Mouse (Mus musculus): ENCODE measurements around the gene Rnpepl1. TPM values are rescaled to one million over a fixed set of nuclear protein-coding genes. Genes with fewer than 3 reads are reported as not detected.
A peak's percentile ranks its signal among the peaks of the same experiment; 100 is the strongest.

Rnpepl1 gene
- total and polyA plus RNA-seq, 3 experiments = 66.1 to 107 (median 78.3) TPM

- Histone ChIP-seq H3K9ac (ENCODE audit: low read depth, low read length) (no peak overlapping the region), H3K79me2 (replicated peaks; ENCODE audit: control insufficient read depth, insufficient read depth, low read length) (no peaks in the 10 kb centered on the region), H3K4me1 (ENCODE audit: control insufficient read depth, insufficient read depth, low read length) (no peaks in the 10 kb centered on the region), H3K27me3 (ENCODE audit: control insufficient read depth, insufficient read depth, low read length) (no peaks in the 10 kb centered on the region), H3K4me3 (no peak overlapping the region), H3K27ac (no peak overlapping the region), H3K36me3 (ENCODE audit: control insufficient read depth, insufficient read depth, low read length) (no peaks in the 10 kb centered on the region)
- intact Hi-C loops (cut with DNase I) = no loop called here
- TF ChIP-seq EP300 (IDR thresholded peaks at IDR 0.05; ENCODE audit: insufficient read depth, low read depth, low read length) (no peak), CTCF (IDR thresholded peaks at IDR 0.05) (no peak), POLR2A (IDR thresholded peaks at IDR 0.05; ENCODE audit: insufficient read depth, low read depth, low read length) (no peak)
- no peak for DNase-seq
- WGBS = 79% methylated on average over 6 of the region's 6 CpGs
Measured at GRCm38 (mm10) chr1:92881982-92882381, 28.6 kb upstream of the Rnpepl1 start.

GRCm38 (mm10) chr1:92888901-92889655, 21.5 kb upstream of the Rnpepl1 start:
- Histone ChIP-seq H3K4me1 (ENCODE audit: control insufficient read depth, insufficient read depth, low read length) (no peaks in the 10 kb centered on the region), H3K4me3 (no peak overlapping the region), H3K27me3 (ENCODE audit: control insufficient read depth, insufficient read depth, low read length) (no peaks in the 10 kb centered on the region), H3K36me3 (ENCODE audit: control insufficient read depth, insufficient read depth, low read length) (no peaks in the 10 kb centered on the region), H3K9ac (ENCODE audit: low read depth, low read length) (no peak overlapping the region), H3K79me2 (replicated peaks; ENCODE audit: control insufficient read depth, insufficient read depth, low read length) (no peaks in the 10 kb centered on the region), H3K27ac (no peak overlapping the region)
- TF ChIP-seq CTCF (IDR thresholded peaks at IDR 0.05) = no peak
- TF ChIP-seq POLR2A (IDR thresholded peaks at IDR 0.05; ENCODE audit: insufficient read depth, low read depth, low read length) = no peak
- no peak for TF ChIP-seq EP300 (IDR thresholded peaks at IDR 0.05; ENCODE audit: insufficient read depth, low read depth, low read length)
- 66% methylated on average over 7 of the region's 7 CpGs for WGBS
- intact Hi-C loops (cut with DNase I) = no loop called here
- no peak for DNase-seq

- H3K9ac ChIP-seq (ENCODE audit: low read depth, low read length) = no peak overlapping the region
- no peak for DNase-seq
- no peak overlapping the region for H3K4me3 ChIP-seq
- H3K79me2 ChIP-seq (replicated peaks; ENCODE audit: control insufficient read depth, insufficient read depth, low read length) = no peaks in the 10 kb centered on the region
- H3K27me3 ChIP-seq (ENCODE audit: control insufficient read depth, insufficient read depth, low read length) = no peaks in the 10 kb centered on the region
- no peak for TF ChIP-seq CTCF (IDR thresholded peaks at IDR 0.05)
- no peak for TF ChIP-seq POLR2A (IDR thresholded peaks at IDR 0.05; ENCODE audit: insufficient read depth, low read depth, low read length)
- no peak for TF ChIP-seq EP300 (IDR thresholded peaks at IDR 0.05; ENCODE audit: insufficient read depth, low read depth, low read length)
- WGBS = 64% methylated on average over 3 of the region's 3 CpGs
- H3K36me3 ChIP-seq (ENCODE audit: control insufficient read depth, insufficient read depth, low read length) = no peaks in the 10 kb centered on the region
- H3K27ac ChIP-seq = no peak overlapping the region
- no peaks in the 10 kb centered on the region for H3K4me1 ChIP-seq (ENCODE audit: control insufficient read depth, insufficient read depth, low read length)
- intact Hi-C loops (cut with DNase I) = no loop called here
Measured at GRCm38 (mm10) chr1:92892791-92893190, 17.8 kb upstream of the Rnpepl1 start.

GRCm38 (mm10) chr1:92893896-92894295, 16.7 kb upstream of the Rnpepl1 start:
- Histone ChIP-seq H3K36me3 (ENCODE audit: control insufficient read depth, insufficient read depth, low read length) (no peaks in the 10 kb centered on the region), H3K4me3 (no peak overlapping the region), H3K27ac (no peak overlapping the region), H3K27me3 (ENCODE audit: control insufficient read depth, insufficient read depth, low read length) (no peaks in the 10 kb centered on the region), H3K9ac (ENCODE audit: low read depth, low read length) (no peak overlapping the region), H3K79me2 (replicated peaks; ENCODE audit: control insufficient read depth, insufficient read depth, low read length) (no peaks in the 10 kb centered on the region), H3K4me1 (ENCODE audit: control insufficient read depth, insufficient read depth, low read length) (no peaks in the 10 kb centered on the region)
- DNase-seq = no peak
- intact Hi-C loops (cut with DNase I) = loop anchor here (2.0 kb wide), 1 partner anchor 245 kb away; the partner anchor contains the start of gene Otos
- 54% methylated on average over 3 of the region's 3 CpGs for WGBS
- no peak for TF ChIP-seq POLR2A (IDR thresholded peaks at IDR 0.05; ENCODE audit: insufficient read depth, low read depth, low read length)
- no peak for TF ChIP-seq CTCF (IDR thresholded peaks at IDR 0.05)
- TF ChIP-seq EP300 (IDR thresholded peaks at IDR 0.05; ENCODE audit: insufficient read depth, low read depth, low read length) = no peak

DNA sequence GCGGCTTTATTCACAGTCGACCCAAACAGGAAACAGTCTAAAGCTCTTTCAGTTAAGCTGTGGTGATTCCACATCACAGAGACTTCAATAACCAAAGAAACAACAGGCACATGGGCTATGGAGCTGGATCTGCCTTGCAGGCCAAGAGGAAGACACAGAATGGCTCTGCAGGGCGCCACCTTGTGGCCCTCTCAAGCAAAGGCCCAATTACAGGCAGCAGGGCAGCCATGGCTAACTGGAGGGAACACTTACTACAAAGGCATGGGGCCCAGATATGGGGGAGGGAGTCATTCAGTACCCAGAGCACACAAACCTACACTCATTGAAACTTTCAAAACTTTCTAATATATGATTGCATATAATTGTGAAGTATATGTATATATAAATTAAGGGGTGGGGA, 15.5 kb upstream of the Rnpepl1 start:
- no peaks in the 10 kb centered on the region for H3K79me2 ChIP-seq (replicated peaks; ENCODE audit: control insufficient read depth, insufficient read depth, low read length)
- no peaks in the 10 kb centered on the region for H3K27me3 ChIP-seq (ENCODE audit: control insufficient read depth, insufficient read depth, low read length)
- TF ChIP-seq CTCF (IDR thresholded peaks at IDR 0.05) (peak; percentile 97; the same call in 1 of the 2 replicates), EP300 (IDR thresholded peaks at IDR 0.05; ENCODE audit: insufficient read depth, low read depth, low read length) (no peak)
- H3K4me1 ChIP-seq (ENCODE audit: control insufficient read depth, insufficient read depth, low read length) = no peaks in the 10 kb centered on the region
- intact Hi-C loops (cut with DNase I) = loop anchor here (2.0 to 5.0 kb wide), 2 partner anchors 198 to 246 kb away; partner anchors contain the start of gene Otos
- WGBS = 16% methylated on average over 3 of the region's 3 CpGs
- no peak overlapping the region for H3K27ac ChIP-seq
- H3K9ac ChIP-seq (ENCODE audit: low read depth, low read length) = no peak overlapping the region
- no peaks in the 10 kb centered on the region for H3K36me3 ChIP-seq (ENCODE audit: control insufficient read depth, insufficient read depth, low read length)
- H3K4me3 ChIP-seq = no peak overlapping the region
- peak; percentile 65 for DNase-seq

GRCm38 (mm10) chr1:92902786-92903185, 7.8 kb upstream of the Rnpepl1 start, which contains the start of gene Ankmy1:
Ankmy1 (minus strand) TSS chr1:92902906.
- intact Hi-C loops (cut with DNase I) = no loop called here
- Histone ChIP-seq H3K4me1 (ENCODE audit: control insufficient read depth, insufficient read depth, low read length) (peaks cover 2% of the 10 kb centered on the region), H3K4me3 (no peak within 1 kb of the TSS), H3K27ac (no peak within 1 kb of the TSS), H3K79me2 (replicated peaks; ENCODE audit: control insufficient read depth, insufficient read depth, low read length) (no peaks in the 10 kb centered on the region), H3K36me3 (ENCODE audit: control insufficient read depth, insufficient read depth, low read length) (no peaks in the 10 kb centered on the region), H3K9ac (ENCODE audit: low read depth, low read length) (no peak within 1 kb of the TSS), H3K27me3 (ENCODE audit: control insufficient read depth, insufficient read depth, low read length) (no peaks in the 10 kb centered on the region)
- TF ChIP-seq EP300 (IDR thresholded peaks at IDR 0.05; ENCODE audit: insufficient read depth, low read depth, low read length) (no peak), CTCF (IDR thresholded peaks at IDR 0.05) (no peak), POLR2A (IDR thresholded peaks at IDR 0.05; ENCODE audit: insufficient read depth, low read depth, low read length) (no peak)
- peak in 1 of 2 experiments; percentile 41 for DNase-seq
- 6% methylated on average over 15 of the region's 15 CpGs for WGBS
